Mouse (Mus musculus): ENCODE measurements around the gene Mrps30.
A peak's percentile ranks its signal among the peaks of the same experiment; 100 is the strongest.
"Not testable (repeated sequence)": the region's sequence is repeated elsewhere in the genome, so short reads cannot be mapped to it uniquely, and the experiment has no call there.

Gene Mrps30

GRCm38 (mm10) chr13:118386511-118387447 is at the start of gene Mrps30, which contains the start of gene B430218F22Rik:
Gene Mrps30, minus strand, starts transcription at chr13:118387252.
Gene B430218F22Rik, plus strand, starts transcription at chr13:118386630.
- DNase-seq: peak; percentile 95

GRCm38 (mm10) chr13:118420847-118421246 is 33.8 kb upstream of the Mrps30 start:
- DNase-seq: no peak

- no peak for DNase-seq
Observed at GRCm38 (mm10) chr13:118420408-118420807, 33.4 kb upstream of the Mrps30 start.

GRCm38 (mm10) chr13:118418163-118418562 is 31.1 kb upstream of the Mrps30 start:
- DNase-seq: no peak

GRCm38 (mm10) chr13:118411297-118411992 is 24.4 kb upstream of the Mrps30 start:
- DNase-seq: no peak

- DNase-seq: no peak
Observed at GRCm38 (mm10) chr13:118403544-118403943, 16.5 kb upstream of the Mrps30 start.

GRCm38 (mm10) chr13:118400340-118400739 is 13.3 kb upstream of the Mrps30 start:
- no peak for DNase-seq

- no peak for DNase-seq
Observed at GRCm38 (mm10) chr13:118395803-118396202, 8.8 kb upstream of the Mrps30 start.

GRCm38 (mm10) chr13:118387448-118387801 is 373 bp upstream of the Mrps30 start:
- DNase-seq: not testable (repeated sequence)

GRCm38 (mm10) chr13:118380381-118380780 is 6.7 kb downstream of the Mrps30 start:
- DNase-seq: no peak

GRCm38 (mm10) chr13:118379155-118379554 is 7.9 kb downstream of the Mrps30 start:
- DNase-seq: peak; percentile 40

- DNase-seq: peak; percentile 31
Observed at GRCm38 (mm10) chr13:118372871-118373270, 14.2 kb downstream of the Mrps30 start.

- DNase-seq: no peak
Observed at GRCm38 (mm10) chr13:118365774-118366173, 21.3 kb downstream of the Mrps30 start.

- DNase-seq: peak; percentile 26
Observed at GRCm38 (mm10) chr13:118363342-118363741, 23.7 kb downstream of the Mrps30 start.

GRCm38 (mm10) chr13:118350870-118351269 is 36.2 kb downstream of the Mrps30 start:
- no peak for DNase-seq

GRCm38 (mm10) chr13:118350257-118350656 is 36.8 kb downstream of the Mrps30 start:
- no peak for DNase-seq
